Mouse (Mus musculus) thymus, postnatal 25 days (tissue): ENCODE measurements at regions not wholly inside any gene's neighbourhood (a gene's known extent, or its start where the extent isn't known, plus 50 kb on each side); places are given as distances from the start of the nearest gene placed in this dataset.
"Not testable (repeated sequence)": the region's sequence is repeated elsewhere in the genome, so short reads cannot be mapped to it uniquely, and the experiment has no call there.

Experiments used
- DNase-seq: peaks from one replicate; pipeline ENCODE4 v3.0.0; 2022

DNA sequence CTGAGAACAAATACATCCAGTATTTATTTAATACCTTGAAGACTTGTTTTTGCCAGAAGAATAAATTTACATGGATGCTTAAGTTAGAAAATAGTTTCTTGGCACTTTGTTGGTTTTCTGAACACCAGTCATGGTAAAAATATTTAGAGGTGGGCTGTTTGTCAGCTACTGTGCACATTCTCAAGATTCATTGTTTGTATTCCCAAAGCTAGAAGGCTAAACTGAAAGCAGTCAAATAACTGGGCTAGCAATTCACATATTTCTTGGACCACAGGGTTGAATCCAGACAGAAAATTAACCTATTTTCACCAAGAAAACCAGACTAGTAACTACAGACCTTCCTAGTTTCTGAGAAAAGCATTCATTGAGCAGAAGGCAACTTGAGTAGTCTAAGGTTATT lies 488.1 kb upstream of the Klf6 start:
- DNase-seq = no peak

- no peak for DNase-seq
These were observed 453.0 kb upstream of the Klf6 start for GRCm38 (mm10) chr13:5408226-5408804.

- no peak for DNase-seq
These were observed 449.2 kb upstream of the Klf6 start for GRCm38 (mm10) chr13:5412052-5412451.

DNA sequence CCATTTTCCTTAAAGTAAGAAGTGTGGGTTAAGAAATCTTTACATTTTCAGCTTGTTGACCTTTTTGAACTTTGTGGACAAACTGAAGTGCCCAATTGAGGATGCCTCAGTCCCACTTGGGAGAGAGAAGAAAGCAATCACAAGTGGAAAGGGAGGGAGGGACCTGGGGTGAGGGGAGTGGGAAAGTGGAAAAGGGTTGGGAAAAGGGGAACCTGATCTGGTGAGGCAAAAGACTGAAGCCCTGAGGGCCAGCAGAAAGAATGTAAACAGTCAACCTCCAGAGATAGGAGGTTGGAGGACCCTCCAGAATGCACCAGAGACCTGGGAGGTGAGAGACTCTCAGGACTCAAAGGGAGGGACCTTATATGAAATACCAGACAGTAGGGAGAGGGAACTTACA lies 448.3 kb upstream of the Klf6 start:
- not testable (repeated sequence) for DNase-seq

GRCm38 (mm10) chr13:5424110-5424509 lies 437.2 kb upstream of the Klf6 start:
- no peak for DNase-seq

- DNase-seq = no peak
These were observed 435.6 kb upstream of the Klf6 start for GRCm38 (mm10) chr13:5425491-5426232.

DNA sequence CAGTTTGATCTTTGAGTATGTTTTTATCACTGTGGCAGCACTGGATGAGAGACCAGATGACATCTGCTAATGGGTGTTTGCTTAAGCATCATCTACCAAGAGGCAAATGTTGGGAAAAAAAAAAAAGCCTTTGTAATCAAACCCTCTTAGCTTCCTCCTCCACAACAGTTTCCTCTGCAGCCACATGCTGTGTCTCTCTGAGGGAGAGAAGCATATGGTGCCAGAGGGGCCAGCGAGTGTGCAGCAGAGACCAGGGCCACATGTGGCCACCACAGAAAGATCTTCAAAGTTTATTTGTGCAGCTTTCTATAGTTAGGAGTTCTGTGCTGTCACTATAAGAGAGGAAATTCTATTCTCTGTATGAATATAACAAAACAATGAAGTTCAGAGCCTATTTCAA lies 427.6 kb upstream of the Klf6 start:
- no peak for DNase-seq

DNA sequence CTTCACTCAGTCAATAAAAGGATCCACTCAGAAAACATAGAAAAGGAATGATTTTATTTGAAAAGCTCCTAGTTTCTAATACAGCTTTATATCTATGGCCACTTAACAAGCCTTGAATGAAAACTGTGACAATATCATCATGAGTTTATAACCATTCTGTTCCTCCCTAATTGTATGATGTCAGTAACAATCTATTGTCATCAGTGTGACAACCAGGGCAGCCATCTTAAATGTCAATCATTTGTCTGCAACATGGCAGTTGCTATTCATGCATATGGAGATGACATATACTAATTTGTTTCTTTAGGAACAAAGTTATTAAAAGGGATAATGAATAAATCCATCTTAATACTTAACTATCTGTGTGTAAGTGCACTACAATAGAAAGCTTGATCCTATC lies 426.2 kb upstream of the Klf6 start:
- no peak for DNase-seq

DNA sequence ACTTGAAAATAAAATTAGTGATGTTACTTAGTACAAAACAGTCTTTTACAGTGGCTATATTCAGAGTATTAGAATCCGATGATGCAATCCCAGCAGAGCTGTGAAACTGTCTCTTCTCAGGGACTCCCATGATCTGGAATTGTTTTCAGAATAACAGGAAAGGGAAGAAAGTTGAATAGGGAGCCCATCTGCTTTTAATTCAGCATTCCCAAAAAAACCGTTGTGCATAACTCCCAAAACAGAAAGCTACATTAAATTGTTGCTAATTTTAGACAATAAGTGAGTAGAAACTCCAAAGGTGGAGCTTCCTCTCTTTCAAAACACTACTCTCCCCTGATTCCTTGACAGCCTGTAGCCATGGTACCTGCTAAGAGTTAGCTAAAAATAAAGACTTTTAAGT lies 425.1 kb upstream of the Klf6 start:
- no peak for DNase-seq

DNA sequence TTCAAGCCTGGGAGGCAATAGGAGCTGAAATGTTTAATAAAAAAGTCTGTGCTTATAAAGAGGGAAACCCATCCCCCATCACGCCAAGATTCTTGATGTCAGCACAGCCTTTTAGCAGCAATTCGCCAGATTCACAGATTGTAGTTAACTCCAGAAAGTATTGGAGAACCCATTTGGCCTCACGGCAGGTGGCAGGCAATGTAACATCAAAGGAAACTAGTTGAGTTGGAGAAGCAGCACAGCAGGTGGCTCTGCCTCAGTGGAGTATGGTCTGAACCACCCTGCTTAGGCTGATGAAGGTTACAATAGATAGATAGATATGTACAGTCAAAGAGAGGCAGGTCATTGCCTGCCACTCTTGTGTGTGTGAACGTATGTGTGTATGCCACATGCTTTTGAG lies 420.8 kb upstream of the Klf6 start:
- no peak for DNase-seq

DNA sequence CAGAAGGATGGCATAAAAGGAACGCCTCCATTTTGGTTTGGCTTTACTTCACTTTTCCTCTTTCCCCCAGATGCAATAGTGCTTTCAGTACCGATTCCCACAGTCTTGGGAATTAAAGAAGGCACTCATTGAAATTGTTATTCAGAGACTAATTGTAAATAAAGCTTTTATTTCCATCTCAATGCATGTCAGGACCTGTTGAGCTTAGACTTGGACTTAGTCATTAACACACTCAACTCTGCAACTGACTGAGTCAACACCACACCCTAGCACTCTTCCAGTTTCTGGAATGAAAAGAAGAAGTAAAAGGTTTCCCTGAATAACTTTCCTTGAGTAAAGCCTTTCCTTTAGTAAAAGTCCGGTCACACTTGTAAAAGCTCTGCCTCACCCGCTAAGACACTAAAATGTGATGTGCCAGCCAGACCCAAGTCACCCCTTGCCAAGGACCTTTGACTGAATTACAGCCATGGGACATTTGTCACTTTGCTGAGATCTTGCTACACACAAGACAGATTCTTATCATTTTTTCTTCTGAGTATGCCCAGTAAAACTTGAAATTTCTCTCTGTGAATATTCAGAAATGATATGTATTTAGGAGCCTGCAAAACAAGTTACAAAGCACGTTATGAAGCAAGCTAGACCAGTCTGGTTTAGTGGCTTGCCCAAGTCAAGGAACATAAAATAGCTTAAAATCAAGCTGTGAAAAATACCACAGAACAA lies 416.4 kb upstream of the Klf6 start:
- no peak for DNase-seq

DNA sequence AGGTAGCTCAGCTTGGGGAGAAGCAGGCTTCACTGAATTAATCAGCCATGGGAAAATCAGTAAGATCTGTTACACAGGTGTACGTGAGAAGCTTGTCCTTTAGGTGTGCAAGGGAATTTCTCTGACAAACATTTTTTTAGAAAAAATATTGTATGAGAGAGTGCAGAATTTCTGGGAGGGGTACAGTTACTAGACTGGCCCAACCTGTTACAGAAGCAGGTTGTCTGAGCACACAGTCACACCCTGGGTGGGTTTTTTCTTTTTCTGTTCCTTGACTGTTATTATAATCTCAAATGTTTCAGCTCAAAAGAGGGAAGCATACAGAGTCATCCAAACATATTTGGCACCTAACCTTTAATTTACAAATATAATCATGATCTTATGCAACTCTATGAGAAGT lies 412.7 kb upstream of the Klf6 start:
- no peak for DNase-seq

DNA sequence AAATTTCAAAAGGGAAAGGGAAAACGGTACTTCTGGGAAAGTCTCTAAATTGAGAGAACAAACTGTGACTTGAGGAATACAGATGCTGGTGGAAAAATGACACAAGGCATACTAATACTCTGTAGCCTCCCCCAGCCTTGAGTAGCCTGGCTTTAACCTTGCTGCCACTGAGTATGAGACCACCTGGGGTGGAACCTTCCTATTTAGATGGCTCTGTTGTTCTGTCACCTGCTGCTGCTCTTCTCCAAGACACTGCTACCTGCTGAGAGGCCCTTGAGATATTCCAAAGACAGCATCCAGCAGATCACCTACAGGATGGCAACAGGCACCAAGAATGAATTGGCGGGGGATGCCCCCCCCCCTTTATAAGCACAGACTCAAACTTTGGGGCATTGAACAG lies 380.5 kb upstream of the Klf6 start:
- no peak for DNase-seq

- DNase-seq = no peak
These were observed 369.0 kb upstream of the Klf6 start for GRCm38 (mm10) chr13:5492266-5492665.

DNA sequence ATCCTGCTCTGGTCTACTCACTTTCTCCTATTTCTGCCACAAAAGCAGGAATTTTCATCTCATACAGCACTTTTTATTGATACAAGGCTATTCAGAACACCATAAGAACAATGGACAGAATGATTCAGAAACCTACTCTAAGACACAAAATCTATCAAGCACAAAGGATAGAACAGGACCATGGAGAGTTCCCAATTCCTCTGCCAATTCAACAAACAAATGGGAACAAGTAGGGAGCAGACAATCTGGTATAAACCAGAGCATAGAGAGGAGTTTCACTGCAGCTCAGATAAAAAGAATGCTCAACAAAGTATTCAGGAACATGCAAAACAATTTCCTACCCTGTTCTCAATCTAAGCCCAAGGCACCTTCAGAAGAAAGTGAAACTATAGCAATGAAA lies 363.7 kb upstream of the Klf6 start:
- DNase-seq = no peak

DNA sequence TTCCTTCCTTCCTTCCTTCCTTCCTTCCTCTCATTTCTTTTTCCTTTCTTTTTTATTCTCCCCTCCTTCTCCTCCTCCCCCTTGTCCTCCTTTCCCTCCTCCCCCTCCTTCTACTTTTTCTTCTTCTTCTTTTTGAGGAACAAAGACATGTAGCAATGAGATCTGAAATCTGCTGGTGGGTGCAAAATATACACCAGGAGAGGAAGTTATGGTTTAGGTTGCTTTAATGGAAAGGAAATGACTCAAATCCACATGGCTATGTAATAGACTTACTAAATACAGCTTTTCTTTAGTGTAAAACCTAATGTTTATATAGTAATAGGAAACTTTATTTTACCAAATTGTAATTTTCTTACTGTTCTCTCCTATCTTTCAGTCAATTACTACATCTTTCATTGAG lies 349.5 kb upstream of the Klf6 start:
- DNase-seq = no peak

DNA sequence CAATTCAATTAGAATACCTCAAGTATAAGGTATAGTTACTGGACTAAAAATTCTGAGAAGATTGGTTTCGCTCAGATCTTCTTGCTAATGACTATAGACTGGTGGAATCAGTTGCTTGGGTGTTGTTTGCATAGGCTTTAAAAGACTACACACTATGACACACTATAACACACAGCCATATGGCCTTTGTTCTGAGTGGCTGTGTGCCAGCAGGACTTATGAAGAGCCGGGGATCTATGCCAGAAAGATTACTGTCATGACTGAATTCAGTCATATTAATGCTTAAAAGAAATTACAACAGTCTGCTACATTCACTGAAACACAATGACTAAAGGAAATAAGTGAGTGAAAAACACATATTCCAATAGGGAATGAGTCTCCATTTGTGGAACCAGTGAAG lies 345.7 kb upstream of the Klf6 start:
- DNase-seq = no peak

GRCm38 (mm10) chr13:5516088-5516487 lies 345.2 kb upstream of the Klf6 start:
- no peak for DNase-seq

DNA sequence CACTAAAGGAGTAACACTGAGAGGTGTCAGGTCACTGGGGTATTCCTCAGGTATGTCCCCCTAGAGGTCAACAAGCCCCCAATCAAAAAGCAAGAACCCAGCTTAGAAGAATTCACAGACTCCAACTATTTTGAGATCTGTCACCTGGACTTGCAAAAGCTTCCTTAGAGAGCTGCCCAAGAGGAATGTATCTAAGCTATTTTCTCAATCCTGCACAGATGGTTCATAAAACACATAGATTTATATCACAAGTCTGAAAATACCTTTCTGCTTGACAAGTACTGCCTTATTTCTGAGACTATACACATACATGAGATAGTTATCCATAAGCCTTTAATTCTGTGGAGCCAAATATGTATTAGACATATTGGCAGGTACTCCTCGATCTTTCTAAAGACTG lies 342.1 kb upstream of the Klf6 start:
- DNase-seq = no peak

DNA sequence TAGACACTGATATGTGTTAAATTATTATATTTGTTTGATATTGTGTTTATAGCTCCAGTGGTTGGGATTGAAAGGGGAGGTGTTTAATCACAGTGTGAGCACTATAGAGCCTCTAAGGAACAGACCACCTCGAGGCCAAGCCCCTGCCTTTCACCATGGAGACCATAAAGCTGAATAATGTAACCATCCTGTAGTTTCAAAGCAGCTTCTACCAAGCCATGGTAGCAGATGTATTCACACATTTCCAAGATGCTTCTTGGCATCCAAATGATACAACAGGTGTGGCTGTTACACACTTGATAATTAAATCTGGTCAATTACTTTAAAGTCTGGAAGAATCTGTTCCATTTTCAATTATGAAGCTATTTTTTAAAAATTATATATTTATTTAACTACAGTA lies 341.7 kb upstream of the Klf6 start:
- no peak for DNase-seq

DNA sequence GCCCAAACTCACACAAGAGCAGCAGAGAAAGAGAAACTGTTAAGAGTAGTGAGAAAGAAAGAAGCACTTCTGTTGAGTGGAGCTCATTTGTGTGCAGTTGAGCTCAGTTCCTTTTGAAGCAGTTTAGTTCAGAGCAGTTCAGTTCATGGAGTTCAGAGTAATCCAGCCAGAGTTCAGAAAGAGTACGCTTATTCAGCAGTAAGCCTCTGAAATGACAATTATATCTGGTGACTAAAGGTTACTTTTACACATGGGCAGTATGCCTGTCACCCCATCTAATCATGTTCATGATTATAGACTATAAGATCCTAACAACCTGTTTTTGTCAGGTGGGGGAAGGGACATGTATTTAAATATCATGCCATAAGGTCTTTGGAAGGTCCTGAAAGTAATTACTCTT lies 333.9 kb upstream of the Klf6 start:
- no peak for DNase-seq

GRCm38 (mm10) chr13:5540321-5540720 lies 321.0 kb upstream of the Klf6 start:
- no peak for DNase-seq

GRCm38 (mm10) chr13:5545521-5545920 lies 315.8 kb upstream of the Klf6 start:
- no peak for DNase-seq

GRCm38 (mm10) chr13:5546011-5546410 lies 315.3 kb upstream of the Klf6 start:
- no peak for DNase-seq

DNA sequence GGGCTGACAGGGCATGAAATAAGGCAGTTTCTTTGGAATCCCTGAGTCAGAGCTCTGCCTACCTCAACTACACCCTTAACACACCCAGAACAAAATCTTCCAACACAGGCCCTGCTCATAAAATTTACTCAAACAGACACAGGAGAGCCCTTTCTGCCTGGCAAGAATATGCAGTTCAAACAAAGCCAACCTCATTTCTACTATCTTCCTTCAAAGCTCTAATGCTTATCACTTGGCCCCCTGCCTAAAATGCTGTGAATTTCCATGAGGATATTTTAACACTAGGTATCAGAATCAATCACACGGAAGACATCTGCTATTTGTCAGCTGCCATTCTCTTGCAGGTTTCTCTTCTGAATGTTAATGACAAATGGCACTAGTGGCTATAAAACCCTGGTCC lies 314.3 kb upstream of the Klf6 start:
- DNase-seq = no peak
